Mouse (Mus musculus) intestine, postnatal 0 days (tissue): ENCODE measurements around the gene Gcsh. TPM values are rescaled to one million over a fixed set of nuclear protein-coding genes. Genes with fewer than 3 reads are reported as not detected.
A peak's percentile ranks its signal among the peaks of the same experiment; 100 is the strongest.

Experiments
- ATAC-seq: fragments of 200-750 bp; cut with Nextera tagmentation; 2 replicates; pipeline ENCODE4 v1.8.0; 2017; ENCODE audit warnings: mild to moderate bottlenecking, moderate TSS enrichment, moderate library complexity
- H3K27ac ChIP-seq: fragments of 300-500 bp; sonication (generic); 2 replicates; pipeline ENCODE4 v1.5.1; 2014; ENCODE audit warnings: mild to moderate bottlenecking, low read depth, low read length, moderate library complexity
- H3K27me3 ChIP-seq: fragments of 300-500 bp; sonication (generic); replicated peaks from 2 replicates; pipeline ENCODE4 v1.6.1; 2014; ENCODE audit warnings: low read length, mixed read lengths; ENCODE audit not compliant: control insufficient read depth, insufficient read depth
- H3K36me3 ChIP-seq: fragments of 300-500 bp; sonication (generic); 2 replicates; pipeline ENCODE4 v1.6.1; 2014; ENCODE audit warnings: mild to moderate bottlenecking, moderate library complexity; ENCODE audit not compliant: control insufficient read depth, insufficient read depth
- H3K4me1 ChIP-seq: fragments of 300-500 bp; sonication (generic); replicated peaks from 2 replicates; pipeline ENCODE4 v1.6.1; 2014; ENCODE audit warnings: antibody characterized with exemption, low read length, mixed read lengths; ENCODE audit not compliant: control insufficient read depth, insufficient read depth
- H3K4me2 ChIP-seq: fragments of 300-500 bp; sonication (generic); replicated peaks from 2 replicates; pipeline ENCODE4 v1.6.1; 2014; ENCODE audit warnings: low read depth, mild to moderate bottlenecking, moderate library complexity
- H3K4me3 ChIP-seq: fragments of 300-500 bp; sonication (generic); 2 replicates; pipeline ENCODE4 v1.5.1; 2014; ENCODE audit warnings: low read depth, low read length
- H3K9ac ChIP-seq: fragments of 300-500 bp; sonication (generic); 2 replicates; pipeline ENCODE4 v1.6.1; 2014; ENCODE audit warnings: mild to moderate bottlenecking, low read depth, low read length
- H3K9me3 ChIP-seq: fragments of 300-500 bp; sonication (generic); 2 replicates; pipeline ENCODE4 v1.6.1; 2016; ENCODE audit warnings: mixed run types; ENCODE audit not compliant: control insufficient read depth
- CTCF ChIP-seq: sonication (generic); IDR thresholded peaks from 2 replicates; pipeline ENCODE4 v1.5.1; 2016; ENCODE audit warnings: low read depth, mild to moderate bottlenecking, control low read depth, antibody characterized with exemption, moderate library complexity
- WGBS: fragments of 180-500 bp; shearing (Covaris S2); extraction: QIAGEN DNeasy Blood & Tissue Kit; methylation state at CpG from one replicate; pipeline ENCODE4 v1.1.7; 2014; 5-methylcytosine and 5-hydroxymethylcytosine counted together
- polyA plus RNA-seq: library from polyadenylated mRNA; unstranded; fragments of >200 nt; fragmentation: Nextera tagmentation; extraction: Ambion mirVana; gene quantifications from 2 replicates; pipeline ENCODE4 v1.2.1, GENCODE M21; 2015

Gene Gcsh
- polyA plus RNA-seq, 1 experiment from 2014 or later: 91.8 TPM

DNA sequence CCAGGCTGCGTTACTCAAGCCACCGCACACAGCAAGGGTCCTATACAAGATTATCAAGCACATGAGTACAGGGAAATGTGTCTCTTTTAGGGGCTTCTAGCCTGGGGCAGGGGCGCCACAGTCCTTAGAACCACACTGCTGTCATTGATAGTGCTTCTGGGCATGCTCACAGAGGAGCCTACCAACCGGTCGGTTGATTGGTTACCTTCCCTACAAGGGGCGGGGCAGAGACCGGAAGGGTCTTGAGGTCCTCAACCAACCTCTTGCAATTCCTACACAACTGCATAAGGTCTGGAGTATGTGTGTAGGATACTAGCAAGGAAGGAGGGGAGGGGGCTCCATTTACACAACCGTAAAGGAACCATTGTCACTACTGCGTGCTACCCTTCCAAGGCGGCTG, 35.3 kb upstream of the Gcsh start:
- Histone ChIP-seq H3K27me3 (no peaks in the 10 kb centered on the region), H3K4me1 (no peaks in the 10 kb centered on the region), H3K9ac (no peak overlapping the region), H3K27ac (no peak overlapping the region), H3K4me3 (no peak overlapping the region), H3K9me3 (no peaks in the 10 kb centered on the region), H3K36me3 (no peaks in the 10 kb centered on the region), H3K4me2 (no peak overlapping the region)
- no peak for TF ChIP-seq CTCF
- 92% methylated on average over 10 of the region's 10 CpGs for WGBS
- no peak for ATAC-seq

DNA sequence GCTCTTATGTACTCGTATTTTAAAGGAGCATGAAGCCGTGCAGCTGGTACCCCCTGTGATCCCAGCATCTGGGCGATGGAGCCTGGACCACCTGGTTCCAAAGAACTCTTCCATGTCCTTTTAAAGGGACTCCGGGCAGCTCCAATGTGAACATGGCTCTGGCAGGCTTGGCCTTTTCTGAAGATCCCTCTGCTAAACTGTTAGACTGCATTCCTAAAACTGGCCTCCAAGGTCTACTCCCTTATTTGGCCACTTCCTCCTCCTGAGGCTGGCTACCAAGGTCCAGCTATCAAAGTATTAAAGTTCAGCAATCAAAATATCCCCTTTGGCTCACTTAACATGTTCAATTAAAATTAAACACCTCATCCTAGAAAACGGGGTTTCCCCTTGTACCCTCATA, 34.3 kb upstream of the Gcsh start:
- Histone ChIP-seq H3K27me3 (no peaks in the 10 kb centered on the region), H3K9me3 (no peaks in the 10 kb centered on the region), H3K27ac (no peak overlapping the region), H3K36me3 (no peaks in the 10 kb centered on the region), H3K4me1 (no peaks in the 10 kb centered on the region), H3K9ac (no peak overlapping the region), H3K4me3 (no peak overlapping the region), H3K4me2 (no peak overlapping the region)
- no peak for TF ChIP-seq CTCF
- ATAC-seq: no peak
- 89% methylated on average over 5 of the region's 5 CpGs for WGBS

DNA sequence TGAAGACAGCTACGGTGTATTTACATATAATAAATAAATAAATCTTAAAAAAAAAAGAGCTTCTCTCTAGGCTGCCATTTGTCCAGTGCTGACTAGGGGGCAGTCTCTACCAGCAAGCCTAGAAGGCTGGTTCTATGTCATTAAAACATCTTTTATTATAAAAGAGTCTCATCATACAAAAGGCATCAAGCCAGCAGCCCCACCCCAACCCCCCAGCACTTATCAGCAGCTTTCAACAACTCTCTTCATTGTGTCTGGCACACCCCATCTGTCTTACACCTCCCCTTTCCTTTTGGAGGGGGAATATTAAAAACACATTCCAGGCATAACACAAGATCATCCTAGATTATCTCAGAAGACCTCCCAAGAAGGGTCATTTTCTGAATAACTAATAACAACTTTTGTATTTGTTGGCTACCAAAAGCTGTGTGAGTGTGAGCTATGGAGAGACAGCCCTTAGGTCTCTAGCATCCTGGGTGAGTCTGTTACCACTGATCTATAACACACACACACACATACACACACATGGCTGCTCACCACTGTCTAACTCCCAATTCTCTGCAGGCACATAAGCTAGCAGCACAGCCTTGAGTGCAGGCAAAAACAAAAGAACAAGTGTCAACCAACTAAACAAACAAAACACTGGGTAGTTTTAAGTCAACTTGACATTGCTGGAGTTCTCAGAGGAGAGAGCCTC, 29.1 kb upstream of the Gcsh start:
- H3K9ac ChIP-seq: no peak overlapping the region
- H3K27me3 ChIP-seq: no peaks in the 10 kb centered on the region
- H3K9me3 ChIP-seq: no peaks in the 10 kb centered on the region
- WGBS: 59% methylated on average over 1 of the region's 1 CpGs
- no peak overlapping the region for H3K4me3 ChIP-seq
- no peak for ATAC-seq
- H3K27ac ChIP-seq: no peak overlapping the region
- TF ChIP-seq CTCF: peak; percentile 27
- H3K4me2 ChIP-seq: no peak overlapping the region
- H3K4me1 ChIP-seq: no peaks in the 10 kb centered on the region
- no peaks in the 10 kb centered on the region for H3K36me3 ChIP-seq

DNA sequence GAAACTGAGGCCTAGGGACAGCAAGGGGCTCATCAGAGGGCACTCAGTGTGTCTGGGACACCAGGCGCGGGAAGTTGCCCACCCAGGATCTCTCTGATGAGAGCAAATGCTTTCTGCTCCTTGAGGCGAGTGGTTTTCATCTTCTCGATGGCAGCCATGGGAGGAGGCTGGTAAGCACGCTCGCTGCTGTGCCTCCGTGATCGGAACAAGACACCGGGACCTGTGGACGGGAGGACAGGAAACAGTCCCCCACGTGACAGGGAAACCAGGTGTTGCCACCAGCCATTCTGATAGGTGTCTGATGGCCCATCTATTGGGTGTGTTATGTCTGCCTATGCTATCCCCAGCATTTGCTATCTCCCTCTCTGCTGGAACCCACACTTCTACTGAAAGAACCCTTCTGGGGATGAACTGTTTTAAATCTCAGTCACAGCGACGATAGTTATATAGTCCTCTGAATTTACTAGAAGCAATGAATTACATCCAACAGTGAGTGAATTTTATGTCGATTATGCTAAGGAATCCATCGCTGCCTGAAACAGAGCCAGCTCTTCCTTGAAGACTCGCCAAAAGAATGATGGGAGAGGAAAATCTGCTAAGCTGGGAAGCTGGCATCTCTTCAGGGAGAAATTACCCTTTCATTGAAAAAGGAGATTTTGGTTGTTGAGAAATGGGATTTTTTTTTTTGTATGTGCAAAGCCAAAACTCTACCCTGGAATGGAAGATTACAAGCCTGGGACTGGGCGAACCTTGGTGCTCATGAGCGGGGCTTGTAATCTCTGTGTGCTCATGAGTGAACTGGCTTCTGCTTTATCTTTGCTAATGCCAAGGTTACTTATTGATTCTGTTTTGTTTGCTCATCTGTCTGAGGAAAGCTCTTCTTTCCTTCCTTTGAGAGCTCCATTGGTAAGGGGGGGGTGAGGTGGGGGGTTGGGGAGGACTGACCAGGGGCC, 26.3 kb upstream of the Gcsh start:
- Histone ChIP-seq H3K9ac (no peak overlapping the region), H3K27me3 (no peaks in the 10 kb centered on the region), H3K36me3 (no peaks in the 10 kb centered on the region), H3K9me3 (no peaks in the 10 kb centered on the region), H3K27ac (no peak overlapping the region), H3K4me1 (no peaks in the 10 kb centered on the region), H3K4me2 (no peak overlapping the region), H3K4me3 (no peak overlapping the region)
- WGBS: 73% methylated on average over 18 of the region's 18 CpGs
- no peak for ATAC-seq
- TF ChIP-seq CTCF: no peak

DNA sequence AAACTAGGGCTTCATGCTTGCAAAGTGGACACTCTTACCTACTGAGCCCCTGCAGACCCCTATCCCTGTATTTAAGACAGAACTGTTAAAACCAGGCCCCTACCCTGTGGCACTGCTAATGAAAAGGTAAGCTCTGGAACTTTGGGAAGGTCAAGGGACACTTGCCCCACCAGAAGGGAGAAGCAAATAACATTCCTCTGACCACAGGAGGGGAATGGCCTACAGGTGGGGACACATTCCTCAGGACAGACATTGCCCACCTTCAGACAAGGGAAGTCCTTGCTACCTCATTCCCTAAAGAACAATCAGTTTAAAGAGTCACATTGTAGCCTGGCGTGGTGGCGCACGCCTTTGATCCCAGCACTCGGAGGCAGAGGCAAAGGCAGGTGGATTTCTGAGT, 24.6 kb upstream of the Gcsh start:
- 93% methylated on average over 4 of the region's 4 CpGs for WGBS
- ATAC-seq: no peak
- no peaks in the 10 kb centered on the region for H3K9me3 ChIP-seq

DNA sequence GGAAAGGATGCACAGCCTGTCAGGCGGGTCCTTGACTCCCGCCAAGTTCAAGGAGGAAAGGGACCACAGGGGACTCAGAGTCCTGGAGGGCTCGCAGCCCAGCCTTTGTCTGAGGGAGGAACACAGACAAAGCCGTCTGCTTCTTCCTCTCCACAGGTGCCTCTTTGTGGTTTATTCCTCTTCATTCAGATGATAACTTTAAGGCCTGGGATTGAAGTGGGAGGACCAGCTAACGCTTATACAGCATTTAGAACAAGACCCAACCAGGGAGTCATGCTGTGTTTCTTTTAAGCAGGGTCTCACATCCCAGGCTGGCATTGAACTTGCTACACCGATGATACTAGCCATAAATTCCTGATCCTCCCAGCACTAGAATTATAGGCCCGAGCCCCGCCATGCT, 23.7 kb upstream of the Gcsh start:
- Histone ChIP-seq H3K4me2 (no peak overlapping the region), H3K27ac (no peak overlapping the region), H3K36me3 (no peaks in the 10 kb centered on the region), H3K27me3 (no peaks in the 10 kb centered on the region), H3K4me3 (no peak overlapping the region), H3K9ac (no peak overlapping the region), H3K9me3 (no peaks in the 10 kb centered on the region), H3K4me1 (no peaks in the 10 kb centered on the region)
- WGBS: 73% methylated on average over 8 of the region's 8 CpGs
- no peak for TF ChIP-seq CTCF
- ATAC-seq: no peak

More for the DNA sequence above, 24.6 kb upstream of the Gcsh start:
- H3K36me3 ChIP-seq: no peaks in the 10 kb centered on the region
- H3K9ac ChIP-seq: no peak overlapping the region
- no peak for TF ChIP-seq CTCF
- H3K27ac ChIP-seq: no peak overlapping the region
- no peak overlapping the region for H3K4me2 ChIP-seq
- H3K4me1 ChIP-seq: no peaks in the 10 kb centered on the region
- H3K4me3 ChIP-seq: no peak overlapping the region
- no peaks in the 10 kb centered on the region for H3K27me3 ChIP-seq
